Mouse (Mus musculus) limb, embryonic 12.5 days (tissue): ENCODE measurements around the gene Psenen. TPM values are rescaled to one million over a fixed set of nuclear protein-coding genes. Genes with fewer than 3 reads are reported as not detected.

Experiments
- ATAC-seq: fragments of 200-750 bp; cut with Nextera tagmentation; 2 replicates; pipeline ENCODE4 v1.8.0; 2017; ENCODE audit warnings: low read depth, moderate TSS enrichment; ENCODE audit not compliant: insufficient number of reproducible peaks, insufficient read depth, low FRiP score, low TSS enrichment
- H3K27ac ChIP-seq: fragments of 300-500 bp; sonication (generic); 2 replicates; pipeline ENCODE4 v1.5.1; 2016; ENCODE audit warnings: mild to moderate bottlenecking, moderate library complexity
- H3K27me3 ChIP-seq: fragments of 300-500 bp; sonication (generic); 2 replicates; pipeline ENCODE4 v1.6.1; 2016; ENCODE audit warnings: mild to moderate bottlenecking, moderate library complexity
- H3K36me3 ChIP-seq: fragments of 300-500 bp; sonication (generic); 2 replicates; pipeline ENCODE4 v1.6.1; 2016; ENCODE audit warnings: mild to moderate bottlenecking, moderate library complexity
- H3K4me1 ChIP-seq: fragments of 300-500 bp; sonication (generic); replicated peaks from 2 replicates; pipeline ENCODE4 v1.6.1; 2016
- H3K4me2 ChIP-seq: fragments of 300-500 bp; sonication (generic); 2 replicates; pipeline ENCODE4 v1.6.1; 2016; ENCODE audit warnings: mild to moderate bottlenecking, moderate library complexity
- H3K4me3 ChIP-seq: fragments of 300-500 bp; sonication (generic); replicated peaks from 2 replicates; pipeline ENCODE4 v1.5.1; 2016; ENCODE audit warnings: mild to moderate bottlenecking
- H3K9ac ChIP-seq: fragments of 300-500 bp; sonication (generic); replicated peaks from 2 replicates; pipeline ENCODE4 v1.6.1; 2016; ENCODE audit warnings: mild to moderate bottlenecking, moderate library complexity
- H3K9me3 ChIP-seq: fragments of 300-500 bp; sonication (generic); 2 replicates; pipeline ENCODE4 v1.6.1; 2016; ENCODE audit warnings: mild to moderate bottlenecking, moderate library complexity
- WGBS: fragments of 180-500 bp; shearing (Covaris S2); methylation state at CpG from one replicate; pipeline ENCODE4 v1.1.7; 2016; 5-methylcytosine and 5-hydroxymethylcytosine counted together
- polyA plus RNA-seq: library from polyadenylated mRNA; unstranded; fragments of >200 nt; fragmentation: Nextera tagmentation; extraction: Ambion mirVana; gene quantifications from 2 replicates; pipeline ENCODE4 v1.2.1, GENCODE M21; 2016

The Psenen gene
- 136 TPM in 2 replicates for polyA plus RNA-seq

- Histone ChIP-seq H3K36me3 (peaks cover 32% of the 10 kb centered on the region), H3K27me3 (no peaks in the 10 kb centered on the region), H3K9me3 (no peaks in the 10 kb centered on the region), H3K4me1 (peaks cover 22% of the 10 kb centered on the region), H3K4me2 (peak within 1 kb of the TSS; percentile 71), H3K27ac (peak within 1 kb of the TSS; percentile 96), H3K4me3 (peak within 1 kb of the TSS; percentile 75), H3K9ac (peak within 1 kb of the TSS; percentile 77)
- ATAC-seq, result peak; percentile 80
- under 1% methylated on average over 45 of the region's 45 CpGs for WGBS
These were observed at the start of gene Psenen, which contains the start of the genes U2af1l4 and Gm49396 for GRCm38 (mm10) chr7:30563117-30563905. Gene Psenen (minus strand): TSS chr7:30563627. Gene U2af1l4 (plus strand): TSS chr7:30563301. Gene Gm49396 (plus strand): TSS chr7:30563344.

- Histone ChIP-seq H3K4me3 (no peak within 1 kb of the TSS), H3K4me1 (no peaks in the 10 kb centered on the region), H3K27me3 (peaks cover 1% of the 10 kb centered on the region; the same call in 1 of the 2 replicates), H3K9ac (no peak within 1 kb of the TSS), H3K27ac (no peak within 1 kb of the TSS), H3K36me3 (peaks cover 31% of the 10 kb centered on the region), H3K9me3 (0 out of 2 replicates have a peak, but pooled peaks cover 4% of the 10 kb centered on the region), H3K4me2 (no peak within 1 kb of the TSS)
- WGBS, result 66% methylated on average over 8 of the region's 8 CpGs
- ATAC-seq, result no peak
These were observed 49.4 kb upstream of the Psenen start, which contains the start of gene Upk1a for GRCm38 (mm10) chr7:30612654-30613402. Gene Upk1a (minus strand): TSS chr7:30612847.

- ATAC-seq, result no peak
- peaks cover 4% of the 10 kb centered on the region; the same call in 1 of the 2 replicates for H3K27me3 ChIP-seq
- 59% methylated on average over 7 of the region's 7 CpGs for WGBS
- no peak overlapping the region for H3K4me2 ChIP-seq
- no peaks in the 10 kb centered on the region for H3K4me1 ChIP-seq
- H3K9me3 ChIP-seq, result 0 out of 2 replicates have a peak, but pooled peaks cover 2% of the 10 kb centered on the region
- peaks cover 3% of the 10 kb centered on the region; the same call in 1 of the 2 replicates for H3K36me3 ChIP-seq
- H3K4me3 ChIP-seq, result no peak overlapping the region
- H3K27ac ChIP-seq, result no peak overlapping the region
- no peak overlapping the region for H3K9ac ChIP-seq
These were observed 46.6 kb upstream of the Psenen start for GRCm38 (mm10) chr7:30610043-30610442.

GRCm38 (mm10) chr7:30608476-30608875 is 45.0 kb upstream of the Psenen start:
- Histone ChIP-seq H3K27ac (no peak overlapping the region), H3K36me3 (no peaks in the 10 kb centered on the region), H3K4me1 (no peaks in the 10 kb centered on the region), H3K9ac (no peak overlapping the region), H3K9me3 (no peaks in the 10 kb centered on the region), H3K4me2 (no peak overlapping the region), H3K27me3 (peaks cover 4% of the 10 kb centered on the region; the same call in 1 of the 2 replicates), H3K4me3 (no peak overlapping the region)
- 51% methylated on average over 16 of the region's 16 CpGs for WGBS
- ATAC-seq, result no peak

GRCm38 (mm10) chr7:30607706-30608309 is 44.4 kb upstream of the Psenen start:
- 30% methylated on average over 8 of the region's 8 CpGs for WGBS
- H3K4me2 ChIP-seq, result no peak overlapping the region
- no peaks in the 10 kb centered on the region for H3K9me3 ChIP-seq
- H3K36me3 ChIP-seq, result no peaks in the 10 kb centered on the region
- H3K27me3 ChIP-seq, result peaks cover 4% of the 10 kb centered on the region; the same call in 1 of the 2 replicates
- ATAC-seq, result no peak
- no peaks in the 10 kb centered on the region for H3K4me1 ChIP-seq
- no peak overlapping the region for H3K27ac ChIP-seq
- H3K4me3 ChIP-seq, result no peak overlapping the region
- no peak overlapping the region for H3K9ac ChIP-seq

- no peak for ATAC-seq
- 0 out of 2 replicates have a peak, but pooled peaks cover 4% of the 10 kb centered on the region for H3K9me3 ChIP-seq
- H3K4me2 ChIP-seq, result no peak overlapping the region
- no peak overlapping the region for H3K4me3 ChIP-seq
- no peak overlapping the region for H3K9ac ChIP-seq
- 83% methylated on average over 8 of the region's 8 CpGs for WGBS
- peaks cover 4% of the 10 kb centered on the region; the same call in 1 of the 2 replicates for H3K27me3 ChIP-seq
- H3K4me1 ChIP-seq, result no peaks in the 10 kb centered on the region
- H3K27ac ChIP-seq, result no peak overlapping the region
- no peaks in the 10 kb centered on the region for H3K36me3 ChIP-seq
These were observed 41.5 kb upstream of the Psenen start for GRCm38 (mm10) chr7:30604944-30605343.

GRCm38 (mm10) chr7:30604424-30604823 is 41.0 kb upstream of the Psenen start:
- no peaks in the 10 kb centered on the region for H3K4me1 ChIP-seq
- no peaks in the 10 kb centered on the region for H3K36me3 ChIP-seq
- no peak overlapping the region for H3K4me2 ChIP-seq
- no peak for ATAC-seq
- H3K9ac ChIP-seq, result no peak overlapping the region
- 0 out of 2 replicates have a peak, but pooled peaks cover 4% of the 10 kb centered on the region for H3K9me3 ChIP-seq
- no peak overlapping the region for H3K4me3 ChIP-seq
- H3K27ac ChIP-seq, result no peak overlapping the region
- 53% methylated on average over 8 of the region's 8 CpGs for WGBS
- H3K27me3 ChIP-seq, result peaks cover 4% of the 10 kb centered on the region; the same call in 1 of the 2 replicates

- H3K27ac ChIP-seq, result no peak overlapping the region
- ATAC-seq, result no peak
- WGBS, result 28% methylated on average over 3 of the region's 3 CpGs
- no peaks in the 10 kb centered on the region for H3K27me3 ChIP-seq
- no peak overlapping the region for H3K9ac ChIP-seq
- H3K36me3 ChIP-seq, result no peaks in the 10 kb centered on the region
- H3K4me3 ChIP-seq, result no peak overlapping the region
- no peak overlapping the region for H3K4me2 ChIP-seq
- 0 out of 2 replicates have a peak, but pooled peaks cover 4% of the 10 kb centered on the region for H3K9me3 ChIP-seq
- no peaks in the 10 kb centered on the region for H3K4me1 ChIP-seq
These were observed 39.2 kb upstream of the Psenen start for GRCm38 (mm10) chr7:30602583-30602982.

GRCm38 (mm10) chr7:30600651-30601050 is 37.2 kb upstream of the Psenen start:
- H3K4me2 ChIP-seq, result no peak overlapping the region
- H3K36me3 ChIP-seq, result no peaks in the 10 kb centered on the region
- H3K27me3 ChIP-seq, result no peaks in the 10 kb centered on the region
- no peaks in the 10 kb centered on the region for H3K4me1 ChIP-seq
- no peak for ATAC-seq
- 0 out of 2 replicates have a peak, but pooled peaks cover 4% of the 10 kb centered on the region for H3K9me3 ChIP-seq
- no peak overlapping the region for H3K9ac ChIP-seq
- H3K27ac ChIP-seq, result no peak overlapping the region
- no peak overlapping the region for H3K4me3 ChIP-seq
- WGBS, result 69% methylated on average over 7 of the region's 7 CpGs

- Histone ChIP-seq H3K36me3 (no peaks in the 10 kb centered on the region), H3K9ac (no peak overlapping the region), H3K27ac (no peak overlapping the region), H3K4me3 (no peak overlapping the region), H3K4me2 (no peak overlapping the region), H3K9me3 (0 out of 2 replicates have a peak, but pooled peaks cover 4% of the 10 kb centered on the region), H3K4me1 (no peaks in the 10 kb centered on the region), H3K27me3 (peaks cover 3% of the 10 kb centered on the region)
- ATAC-seq, result peak; percentile 92
- WGBS, result 3% methylated on average over 16 of the region's 16 CpGs
These were observed 36.5 kb upstream of the Psenen start for GRCm38 (mm10) chr7:30599933-30600353.
